Mouse (Mus musculus) midbrain, embryonic 16.5 days (tissue): ENCODE data around the gene Olfr353. TPM values are rescaled to one million over a fixed set of nuclear protein-coding genes. Genes with fewer than 3 reads are reported as not detected.

Experiments
- ATAC-seq: fragments of 200-750 bp; cut with Nextera tagmentation; 2 replicates; pipeline ENCODE4 v1.8.0; 2017; ENCODE audit warnings: moderate TSS enrichment
- H3K27ac ChIP-seq: fragments of 300-500 bp; sonication (generic); 2 replicates; pipeline ENCODE4 v1.5.1; 2014; ENCODE audit warnings: mild to moderate bottlenecking, low read length, mixed read lengths
- H3K27me3 ChIP-seq: fragments of 300-500 bp; sonication (generic); 2 replicates; pipeline ENCODE4 v1.6.1; 2014; ENCODE audit warnings: low read depth, low read length, mixed read lengths; ENCODE audit not compliant: control insufficient read depth, insufficient read depth
- H3K36me3 ChIP-seq: fragments of 300-500 bp; sonication (generic); 2 replicates; pipeline ENCODE4 v1.6.1; 2014; ENCODE audit warnings: mild to moderate bottlenecking, low read length, moderate library complexity, mixed read lengths; ENCODE audit not compliant: control insufficient read depth, insufficient read depth
- H3K4me1 ChIP-seq: fragments of 300-500 bp; sonication (generic); 2 replicates; pipeline ENCODE4 v1.6.1; 2014; ENCODE audit warnings: mild to moderate bottlenecking, low read length, mixed read lengths; ENCODE audit not compliant: control insufficient read depth, insufficient read depth
- H3K4me2 ChIP-seq: fragments of 300-500 bp; sonication (generic); 2 replicates; pipeline ENCODE4 v1.6.1; 2014; ENCODE audit warnings: mild to moderate bottlenecking, low read length, mixed read lengths
- H3K4me3 ChIP-seq: fragments of 300-500 bp; sonication (generic); 2 replicates; pipeline ENCODE4 v1.5.1; 2014; ENCODE audit warnings: low read depth, mild to moderate bottlenecking, low read length, moderate library complexity, mixed read lengths
- H3K9ac ChIP-seq: fragments of 300-500 bp; sonication (generic); 2 replicates; pipeline ENCODE4 v1.6.1; 2014; ENCODE audit warnings: low read depth, low read length, mixed read lengths
- H3K9me3 ChIP-seq: fragments of 300-500 bp; sonication (generic); replicated peaks from 2 replicates; pipeline ENCODE4 v1.6.1; 2014; ENCODE audit warnings: mild to moderate bottlenecking, low read length, mixed read lengths; ENCODE audit not compliant: control insufficient read depth, poor library complexity, severe bottlenecking
- WGBS: fragments of 180-500 bp; shearing (Covaris S2); extraction: QIAGEN DNeasy Blood & Tissue Kit; methylation state at CpG from one replicate; pipeline ENCODE4 v1.1.7; 2014; 5-methylcytosine and 5-hydroxymethylcytosine counted together
- polyA plus RNA-seq: library from polyadenylated mRNA; unstranded; fragments of >200 nt; fragmentation: Nextera tagmentation; extraction: Ambion mirVana; gene quantifications from 2 replicates; pipeline ENCODE4 v1.2.1, GENCODE M21; 2015

Olfr353 gene
- not detected in 2 replicates for polyA plus RNA-seq

- no peaks in the 10 kb centered on the region for H3K4me1 ChIP-seq
- H3K9ac ChIP-seq = no peak within 1 kb of the TSS
- no peak for ATAC-seq
- no peaks in the 10 kb centered on the region for H3K27me3 ChIP-seq
- no peak within 1 kb of the TSS for H3K4me3 ChIP-seq
- H3K36me3 ChIP-seq = no peaks in the 10 kb centered on the region
- no peak within 1 kb of the TSS for H3K4me2 ChIP-seq
- peaks cover 16% of the 10 kb centered on the region for H3K9me3 ChIP-seq
- H3K27ac ChIP-seq = no peak within 1 kb of the TSS
Observed at GRCm38 (mm10) chr2:36892836-36893235, at the start of gene Olfr353. TSS of gene Olfr353 (minus strand) at chr2:36892936.

DNA sequence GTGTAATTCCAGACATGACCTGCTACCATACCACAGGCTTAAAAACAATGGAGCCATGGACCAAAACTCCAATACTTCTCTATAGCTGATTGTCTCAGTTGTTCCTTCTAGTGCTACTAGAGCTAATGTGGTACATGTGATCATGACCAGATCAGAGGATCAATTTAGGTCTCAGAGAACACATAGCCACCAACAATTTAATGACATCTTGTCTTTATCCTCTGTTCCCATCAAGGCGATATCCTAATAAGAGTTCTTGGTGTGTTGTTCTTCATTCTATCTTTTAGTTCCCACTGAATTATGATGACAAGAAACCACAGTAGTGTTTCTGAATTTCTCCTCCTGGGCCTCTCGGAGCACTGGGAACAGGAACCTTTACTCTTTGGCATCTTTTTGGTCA is 44.1 kb upstream of the Olfr353 start, which contains the start of gene Olfr356:
Gene Olfr356 (plus strand): TSS at position 301 of the 400 bp plus-strand sequence.
- Histone ChIP-seq H3K27ac (no peak within 1 kb of the TSS), H3K4me1 (no peaks in the 10 kb centered on the region), H3K36me3 (no peaks in the 10 kb centered on the region), H3K9ac (no peak within 1 kb of the TSS), H3K4me3 (no peak within 1 kb of the TSS), H3K27me3 (no peaks in the 10 kb centered on the region), H3K9me3 (no peaks in the 10 kb centered on the region; the same call in none of the 2 replicates), H3K4me2 (no peak within 1 kb of the TSS)
- WGBS = 82% methylated on average over 2 of the region's 2 CpGs
- ATAC-seq = no peak

GRCm38 (mm10) chr2:36928797-36929196 is 36.1 kb upstream of the Olfr353 start, which contains the start of gene Olfr355:
TSS of gene Olfr355 (minus strand) at chr2:36928897.
- no peaks in the 10 kb centered on the region for H3K27me3 ChIP-seq
- no peak within 1 kb of the TSS for H3K27ac ChIP-seq
- H3K36me3 ChIP-seq = no peaks in the 10 kb centered on the region
- no peaks in the 10 kb centered on the region for H3K4me1 ChIP-seq
- ATAC-seq = no peak
- peaks cover 1% of the 10 kb centered on the region for H3K9me3 ChIP-seq
- H3K4me2 ChIP-seq = no peak within 1 kb of the TSS
- no peak within 1 kb of the TSS for H3K4me3 ChIP-seq
- H3K9ac ChIP-seq = no peak within 1 kb of the TSS

DNA sequence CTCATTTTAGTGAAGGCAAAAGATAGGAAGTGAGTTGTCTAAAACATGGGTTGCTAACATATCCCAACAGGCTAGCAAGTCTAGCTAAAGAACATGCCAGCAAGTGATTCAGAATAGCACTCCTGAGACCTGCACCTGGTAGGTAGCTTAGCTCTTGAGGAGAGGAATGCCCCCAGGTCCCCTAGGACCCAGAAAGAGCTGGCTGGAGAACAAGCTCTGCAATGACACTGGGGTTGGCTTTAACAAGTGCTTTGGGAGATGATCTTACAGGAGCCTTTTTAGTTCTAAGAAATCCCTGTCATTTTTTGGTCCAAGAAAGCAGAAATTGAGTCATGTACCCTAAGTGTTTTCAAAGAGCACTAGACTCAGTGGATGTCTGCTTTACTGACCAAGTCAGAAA is 12.6 kb upstream of the Olfr353 start, which contains the start of gene Olfr354:
Gene Olfr354 (plus strand): TSS at position 301 of the 400 bp plus-strand sequence.
- no peaks in the 10 kb centered on the region for H3K27me3 ChIP-seq
- no peak within 1 kb of the TSS for H3K4me2 ChIP-seq
- H3K9me3 ChIP-seq = peaks cover 5% of the 10 kb centered on the region; the same call in 1 of the 2 replicates
- ATAC-seq = no peak
- no peak within 1 kb of the TSS for H3K4me3 ChIP-seq
- no peak within 1 kb of the TSS for H3K27ac ChIP-seq
- no peaks in the 10 kb centered on the region for H3K36me3 ChIP-seq
- no peak within 1 kb of the TSS for H3K9ac ChIP-seq
- no peaks in the 10 kb centered on the region for H3K4me1 ChIP-seq

- no peaks in the 10 kb centered on the region for H3K36me3 ChIP-seq
- peaks cover 12% of the 10 kb centered on the region for H3K9me3 ChIP-seq
- H3K27ac ChIP-seq = no peak overlapping the region
- H3K27me3 ChIP-seq = no peaks in the 10 kb centered on the region
- no peak overlapping the region for H3K4me2 ChIP-seq
- no peaks in the 10 kb centered on the region for H3K4me1 ChIP-seq
- H3K4me3 ChIP-seq = no peak overlapping the region
- no peak overlapping the region for H3K9ac ChIP-seq
- no peak for ATAC-seq
Observed at GRCm38 (mm10) chr2:36897114-36897513, 4.4 kb upstream of the Olfr353 start.

- Histone ChIP-seq H3K9ac (no peak within 1 kb of the TSS), H3K4me1 (no peaks in the 10 kb centered on the region), H3K27me3 (no peaks in the 10 kb centered on the region), H3K4me3 (no peak within 1 kb of the TSS), H3K4me2 (no peak within 1 kb of the TSS), H3K36me3 (no peaks in the 10 kb centered on the region), H3K27ac (no peak within 1 kb of the TSS), H3K9me3 (peaks cover 15% of the 10 kb centered on the region)
- 88% methylated on average over 1 of the region's 1 CpGs for WGBS
- ATAC-seq = no peak
Observed at GRCm38 (mm10) chr2:36868160-36868559, 24.6 kb downstream of the Olfr353 start, which contains the start of gene Olfr352. TSS of gene Olfr352 (plus strand) at chr2:36868460.

- H3K9ac ChIP-seq = no peak within 1 kb of the TSS
- H3K4me3 ChIP-seq = no peak within 1 kb of the TSS
- H3K9me3 ChIP-seq = peaks cover 15% of the 10 kb centered on the region
- no peaks in the 10 kb centered on the region for H3K27me3 ChIP-seq
- 82% methylated on average over 1 of the region's 1 CpGs for WGBS
- no peak within 1 kb of the TSS for H3K4me2 ChIP-seq
- no peak within 1 kb of the TSS for H3K27ac ChIP-seq
- ATAC-seq = no peak
- no peaks in the 10 kb centered on the region for H3K4me1 ChIP-seq
- no peaks in the 10 kb centered on the region for H3K36me3 ChIP-seq
Observed at GRCm38 (mm10) chr2:36862560-36862959, 30.2 kb downstream of the Olfr353 start, which contains the start of gene Olfr351. TSS of gene Olfr351 (minus strand) at chr2:36862660.

- Histone ChIP-seq H3K9ac (no peak within 1 kb of the TSS), H3K27me3 (no peaks in the 10 kb centered on the region), H3K27ac (no peak within 1 kb of the TSS), H3K9me3 (peaks cover 21% of the 10 kb centered on the region), H3K4me1 (no peaks in the 10 kb centered on the region), H3K4me3 (no peak within 1 kb of the TSS), H3K4me2 (no peak within 1 kb of the TSS), H3K36me3 (no peaks in the 10 kb centered on the region)
- 87% methylated on average over 1 of the region's 1 CpGs for WGBS
- ATAC-seq = no peak
Observed at GRCm38 (mm10) chr2:36846010-36846409, 46.7 kb downstream of the Olfr353 start, which contains the start of gene Olfr350. TSS of gene Olfr350 (plus strand) at chr2:36846310.
